Mouse (Mus musculus) spleen, adult 2 months (tissue): Measurements from ENCODE around the gene D6Ertd527e. TPM values are rescaled to one million over a fixed set of nuclear protein-coding genes. Genes with fewer than 3 reads are reported as not detected.
"Not testable (repeated sequence)": the region's sequence is repeated elsewhere in the genome, so short reads cannot be mapped to it uniquely, and the experiment has no call there.

ENCODE experiments used
- DNase-seq, 2 experiments: peaks; one replicate each; pipeline versions ENCODE4 v3.0.0 to v3.0.0-alpha.2; 2012 to 2021; ENCODE audit warnings: low spot score in 2 of 2, low read depth in 1 of 2
- H3K27ac ChIP-seq: fragments of 200-500 bp; 2 replicates; pipeline ENCODE4 v1.5.1; 2012; ENCODE audit warnings: low read length, inconsistent platforms; ENCODE audit not compliant: insufficient read depth
- H3K27me3 ChIP-seq: fragments of 200-500 bp; 2 replicates; pipeline ENCODE4 v1.6.1; 2012; ENCODE audit warnings: mild to moderate bottlenecking, moderate library complexity, low read length, inconsistent platforms; ENCODE audit not compliant: control insufficient read depth, insufficient read depth
- H3K36me3 ChIP-seq: fragments of 200-500 bp; 2 replicates; pipeline ENCODE4 v1.6.1; 2012; ENCODE audit warnings: mild to moderate bottlenecking, low read length, inconsistent platforms; ENCODE audit not compliant: control insufficient read depth, insufficient read depth
- H3K4me1 ChIP-seq: fragments of 200-500 bp; 2 replicates; pipeline ENCODE4 v1.6.1; 2011; ENCODE audit warnings: inconsistent platforms; ENCODE audit not compliant: control insufficient read depth, insufficient read depth, insufficient read length
- H3K4me3 ChIP-seq: fragments of 200-500 bp; 2 replicates; pipeline ENCODE4 v1.5.1; 2011; ENCODE audit warnings: mild to moderate bottlenecking, inconsistent platforms; ENCODE audit not compliant: insufficient read depth, insufficient read length; ENCODE audit errors: extremely low read depth
- CTCF ChIP-seq: fragments of 200-500 bp; IDR thresholded peaks from 2 replicates; pipeline ENCODE4 v1.5.1; 2011; ENCODE audit warnings: mild to moderate bottlenecking, inconsistent platforms; ENCODE audit not compliant: insufficient read depth, insufficient read length, insufficient replicate concordance; ENCODE audit errors: extremely low read depth
- POLR2A ChIP-seq: fragments of 200-500 bp; IDR thresholded peaks from 2 replicates; pipeline ENCODE4 v1.6.1; 2011; ENCODE audit warnings: low read depth, low read length, inconsistent platforms
- WGBS: fragments of 180-500 bp; shearing (Covaris S2); methylation state at CpG from one replicate; pipeline ENCODE4 v1.1.7; 2018; 5-methylcytosine and 5-hydroxymethylcytosine counted together
- polyA plus RNA-seq: library from polyadenylated mRNA; depleted of rRNA; stranded (reverse); fragments of >200 nt; gene quantifications from 2 replicates; pipeline ENCODE4 v1.2.3, GENCODE M21; 2012

The D6Ertd527e gene
- polyA plus RNA-seq, 1 experiment, result 0.90 TPM

- Histone ChIP-seq H3K36me3 (peaks cover 17% of the 10 kb centered on the region), H3K27me3 (no peaks in the 10 kb centered on the region), H3K4me3 (no peak overlapping the region), H3K27ac (no peak overlapping the region), H3K4me1 (peaks cover 4% of the 10 kb centered on the region; the same call in 1 of the 2 replicates)
- WGBS, result 69% methylated on average over 4 of the region's 4 CpGs
- DNase-seq, result no peak
- TF ChIP-seq POLR2A (no peak), CTCF (no peak)
These were observed 31.8 kb upstream of the D6Ertd527e start for GRCm38 (mm10) chr6:87072759-87073158.

GRCm38 (mm10) chr6:87075092-87075685 lies 29.4 kb upstream of the D6Ertd527e start:
- peak in 1 of 2 experiments; percentile 32 for DNase-seq
- 26% methylated on average over 3 of the region's 3 CpGs for whole genome bisulfite sequencing
- Histone ChIP-seq H3K27ac (peak overlapping the region; percentile 83), H3K27me3 (no peaks in the 10 kb centered on the region), H3K4me3 (no peak overlapping the region), H3K4me1 (peaks cover 4% of the 10 kb centered on the region; the same call in 1 of the 2 replicates), H3K36me3 (peaks cover 15% of the 10 kb centered on the region)
- TF ChIP-seq CTCF (no peak), POLR2A (no peak)

DNA sequence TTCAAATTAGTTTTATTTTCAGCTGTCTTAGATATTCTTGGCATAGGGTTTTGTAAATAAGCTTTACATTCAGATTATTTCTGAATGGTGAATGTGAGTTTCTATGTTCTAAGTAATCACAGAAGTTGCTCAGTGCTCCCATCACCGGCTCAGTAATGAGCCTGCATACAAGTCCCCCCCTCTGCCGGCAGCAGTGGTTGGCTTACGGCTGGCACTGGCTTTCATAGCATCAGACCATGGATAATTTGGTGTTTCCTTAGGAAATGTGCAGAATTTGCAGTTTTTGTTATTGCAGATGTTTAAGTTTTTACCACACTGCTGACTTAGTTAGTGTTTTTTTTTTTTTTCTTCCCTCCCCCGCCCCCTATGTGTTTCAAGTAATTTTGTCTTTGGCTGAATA lies 25.1 kb upstream of the D6Ertd527e start:
- H3K4me3 ChIP-seq, result no peak overlapping the region
- peaks cover 21% of the 10 kb centered on the region for H3K36me3 ChIP-seq
- DNase-seq, result no peak
- H3K27ac ChIP-seq, result no peak overlapping the region
- H3K4me1 ChIP-seq, result peaks cover 4% of the 10 kb centered on the region; the same call in 1 of the 2 replicates
- no peaks in the 10 kb centered on the region for H3K27me3 ChIP-seq
- WGBS, result 88% methylated on average over 4 of the region's 4 CpGs
- no peak for TF ChIP-seq CTCF
- no peak for TF ChIP-seq POLR2A

- H3K4me3 ChIP-seq, result no peak overlapping the region
- WGBS, result 76% methylated on average over 6 of the region's 6 CpGs
- TF ChIP-seq CTCF (no peak), POLR2A (no peak)
- H3K27me3 ChIP-seq, result no peaks in the 10 kb centered on the region
- peaks cover 31% of the 10 kb centered on the region for H3K36me3 ChIP-seq
- no peak overlapping the region for H3K27ac ChIP-seq
- H3K4me1 ChIP-seq, result no peaks in the 10 kb centered on the region
- no peak for DNase-seq
These were observed 19.5 kb upstream of the D6Ertd527e start for GRCm38 (mm10) chr6:87085026-87085425.

DNA sequence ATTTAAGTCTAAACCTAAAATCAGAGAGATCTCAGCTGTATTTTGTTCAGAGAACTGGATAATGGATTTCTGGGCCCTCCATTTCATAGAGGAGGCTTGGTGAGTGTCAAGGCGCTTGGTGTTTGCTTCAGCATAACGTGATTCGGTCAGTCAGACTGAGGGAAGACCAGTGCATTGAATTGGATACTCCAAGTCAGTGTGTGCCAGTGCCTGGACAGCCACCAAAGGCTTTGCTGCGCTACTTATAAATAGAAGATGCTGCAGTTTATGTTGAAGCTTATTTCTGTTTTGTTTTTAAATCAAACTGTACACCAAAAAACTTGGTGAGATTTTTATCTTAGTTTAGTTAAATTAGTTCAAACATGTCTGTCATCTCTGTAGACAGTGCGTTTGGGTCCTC lies 16.2 kb upstream of the D6Ertd527e start:
- Histone ChIP-seq H3K27me3 (no peaks in the 10 kb centered on the region), H3K36me3 (peaks cover 21% of the 10 kb centered on the region), H3K4me3 (no peak overlapping the region), H3K27ac (no peak overlapping the region), H3K4me1 (no peaks in the 10 kb centered on the region)
- no peak for DNase-seq
- TF ChIP-seq POLR2A (no peak), CTCF (no peak)
- WGBS, result 92% methylated on average over 5 of the region's 5 CpGs

DNA sequence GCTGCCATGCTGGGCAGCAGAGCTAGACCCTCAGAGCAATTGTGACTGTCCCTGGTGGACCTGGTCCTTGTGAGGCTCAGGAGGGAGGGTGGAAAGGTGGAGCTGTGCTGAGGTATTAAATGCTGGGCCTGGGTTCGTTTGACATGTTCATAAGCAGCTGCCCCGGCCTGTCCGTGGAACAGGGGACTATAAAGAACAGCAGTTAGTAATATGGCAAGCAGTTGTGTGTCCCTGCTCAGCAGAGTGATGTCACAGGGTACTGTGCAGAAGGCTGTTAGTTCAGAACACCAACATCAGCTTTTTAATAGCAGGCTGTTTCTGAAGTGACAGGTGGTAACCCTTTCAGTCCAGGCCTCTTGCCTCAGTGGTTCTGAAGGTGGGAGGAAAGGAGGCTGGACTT lies 13.7 kb upstream of the D6Ertd527e start:
- 87% methylated on average over 3 of the region's 3 CpGs for WGBS
- Histone ChIP-seq H3K27me3 (no peaks in the 10 kb centered on the region), H3K4me1 (no peaks in the 10 kb centered on the region), H3K36me3 (peaks cover 14% of the 10 kb centered on the region), H3K4me3 (no peak overlapping the region), H3K27ac (no peak overlapping the region)
- TF ChIP-seq POLR2A (no peak), CTCF (no peak)
- DNase-seq, result no peak

DNA sequence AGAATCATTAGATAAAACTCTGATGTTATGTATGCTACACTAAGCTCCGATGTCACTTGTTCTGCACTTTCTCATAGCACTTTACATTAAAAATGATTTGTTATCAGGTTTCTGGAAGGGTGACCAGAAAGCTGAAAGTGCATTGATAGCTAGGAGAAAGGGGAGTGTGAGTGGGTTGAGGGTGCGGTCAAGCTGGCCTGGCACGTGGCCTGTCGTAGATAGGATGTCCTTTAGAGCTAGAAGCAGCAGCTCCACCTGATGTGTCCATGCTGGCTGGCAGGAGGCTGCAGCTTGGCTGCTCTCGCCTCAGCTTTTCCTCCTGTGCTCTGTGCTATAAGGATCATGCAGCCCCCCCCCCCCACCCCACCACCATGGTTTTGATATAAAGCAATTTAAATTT lies 12.1 kb upstream of the D6Ertd527e start:
- no peak for TF ChIP-seq POLR2A
- TF ChIP-seq CTCF, result no peak
- Histone ChIP-seq H3K4me1 (no peaks in the 10 kb centered on the region), H3K4me3 (no peak overlapping the region), H3K27ac (no peak overlapping the region), H3K27me3 (no peaks in the 10 kb centered on the region), H3K36me3 (peaks cover 7% of the 10 kb centered on the region)
- no peak for DNase-seq
- WGBS, result 88% methylated on average over 5 of the region's 5 CpGs

- H3K4me1 ChIP-seq, H3K27ac ChIP-seq, H3K36me3 ChIP-seq, DNase-seq, H3K4me3 ChIP-seq, H3K27me3 ChIP-seq: not testable (repeated sequence)
- WGBS, result 70% methylated on average over 8 of the region's 8 CpGs
These were observed 10.9 kb upstream of the D6Ertd527e start for GRCm38 (mm10) chr6:87093631-87094030.
